Mouse (Mus musculus) B cell, adult (primary cell): ENCODE results near the gene Ndrg3. TPM values are rescaled to one million over a fixed set of nuclear protein-coding genes. Genes with fewer than 3 reads are reported as not detected.

ENCODE experiments used
- total RNA-seq: library from RNA; stranded (reverse); gene quantifications from 4 replicates; pipeline ENCODE4 v1.2.4, GENCODE M21; 2023; ENCODE audit not compliant: inconsistent age

The Ndrg3 gene
- 32.0 to 36.6 TPM (median 35.1 TPM) in 4 replicates for total RNA-seq

DNA sequence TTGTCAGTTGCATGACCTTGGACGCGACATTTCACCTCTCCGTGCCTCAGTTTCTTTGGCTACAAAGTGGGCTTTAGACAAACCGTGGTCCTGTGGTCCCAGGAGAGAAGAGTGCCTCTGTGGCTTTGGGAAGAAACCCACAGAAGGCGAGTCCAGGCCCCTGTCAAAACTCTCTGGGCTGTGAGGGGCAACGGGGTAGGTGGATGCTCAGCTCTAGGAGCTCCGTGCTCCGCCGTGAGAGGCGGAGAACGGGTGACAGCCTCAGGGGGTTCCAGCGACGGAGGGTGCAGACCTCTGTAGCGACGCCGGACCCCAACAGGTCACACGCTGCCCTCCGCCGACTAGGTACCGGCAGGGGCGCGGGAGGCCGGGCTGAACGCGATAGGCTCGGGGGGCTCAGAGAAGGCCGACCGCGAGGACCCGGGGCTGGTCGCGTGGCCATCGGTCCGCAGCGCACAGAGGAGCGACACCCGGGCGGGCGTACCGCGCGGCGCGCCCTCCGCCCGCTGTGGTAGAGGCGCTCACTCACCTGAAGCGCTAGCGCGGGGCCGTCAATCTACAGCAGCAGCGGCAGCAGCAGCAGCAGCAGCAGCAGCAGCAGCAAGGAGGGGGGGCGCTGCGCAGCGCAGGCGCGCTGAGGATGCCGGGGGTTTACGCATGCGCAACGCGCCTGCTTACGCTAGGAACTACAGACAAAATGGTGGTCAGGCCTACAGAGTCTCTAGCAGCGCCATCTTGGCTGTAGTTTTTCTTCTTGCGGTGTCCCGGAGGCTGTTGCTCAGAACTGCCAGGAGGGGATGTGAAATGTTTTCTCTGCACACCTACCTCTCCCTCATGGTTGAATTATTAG, at the start of gene Ndrg3:
TSS of gene Ndrg3 (minus strand) at position 587 of the 850 bp plus-strand sequence.

DNA sequence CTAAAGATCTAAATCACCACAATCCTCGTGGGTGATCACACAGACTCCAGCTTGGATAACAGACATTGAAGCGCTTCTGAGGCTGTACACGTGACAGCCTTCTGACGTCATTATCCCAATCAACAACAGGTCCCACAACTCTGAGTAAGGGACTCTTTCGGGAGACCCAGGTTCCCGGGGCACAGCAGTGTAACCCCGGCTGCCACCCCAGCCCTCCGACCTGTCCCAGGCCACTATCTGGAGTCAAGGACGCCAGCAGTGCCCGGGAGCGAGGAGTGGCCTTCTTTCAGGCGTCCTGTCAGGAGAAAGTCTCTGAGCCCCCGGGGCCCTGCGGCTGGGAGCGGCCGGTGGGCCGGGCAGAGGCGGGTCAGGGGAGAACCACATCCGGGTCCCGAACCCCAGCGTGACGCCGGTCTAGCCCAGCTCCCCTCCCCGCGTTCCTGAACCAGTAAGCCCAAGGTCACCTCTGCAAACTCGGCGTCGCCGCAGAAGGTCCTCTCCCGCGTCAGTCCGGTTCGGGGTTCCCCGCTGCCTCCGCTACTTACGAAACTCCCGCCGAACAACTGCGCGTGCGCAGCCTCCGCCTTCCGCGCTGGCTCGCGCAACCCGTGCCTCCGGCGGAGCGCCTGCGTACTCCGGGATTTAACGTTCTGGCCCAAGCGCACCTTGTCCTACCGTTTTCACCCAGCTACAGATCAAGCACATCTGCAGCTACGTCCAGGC, 14.8 kb upstream of the Ndrg3 start, which contains the start of gene Dsn1:
TSS of gene Dsn1 (minus strand) at position 644 of the 723 bp plus-strand sequence.

DNA sequence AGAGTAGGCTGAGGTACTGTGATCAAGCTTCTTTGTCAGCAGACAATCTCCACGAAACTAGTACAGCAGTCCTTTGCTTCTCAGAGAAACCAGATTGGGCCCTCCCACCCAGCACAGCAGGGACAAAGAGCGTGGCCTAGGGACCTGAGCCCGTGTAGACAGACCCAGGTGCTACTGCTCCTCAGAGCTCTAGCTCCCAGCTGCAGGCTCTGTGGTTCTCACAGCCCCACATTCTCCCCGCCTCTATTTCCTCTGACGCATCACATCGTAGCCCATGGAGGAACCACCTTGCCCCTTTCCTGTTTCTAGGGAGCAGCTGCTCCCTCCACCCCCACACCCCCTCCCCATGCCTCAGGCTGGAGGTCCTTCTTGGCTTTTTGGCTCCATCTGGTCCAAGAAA, 104.8 kb downstream of the Ndrg3 start, which contains the start of gene Sla2:
TSS of gene Sla2 (minus strand) at position 176 of the 400 bp plus-strand sequence.

Other genes starting within 250 kb of the Ndrg3 start
- gene Myl9, start 216.6 kb downstream of the Ndrg3 start, total RNA-seq: 0.94 to 2.8 TPM (median 1.4 TPM) in 4 replicates
- gene Tgif2, start 152.0 kb downstream of the Ndrg3 start, total RNA-seq: 116 to 125 TPM (median 123 TPM) in 4 replicates
- gene 4930518I15Rik, start 134.1 kb downstream of the Ndrg3 start, total RNA-seq: 2.3 to 4.3 TPM (median 4.0 TPM) in 4 replicates
- 54.6 to 58.5 TPM (median 57.2 TPM) in 4 replicates for gene Rab5if, start 128.9 kb downstream of the Ndrg3 start, total RNA-seq
- gene Sla2, start 104.9 kb downstream of the Ndrg3 start, total RNA-seq: 1.2 to 1.5 TPM (median 1.3 TPM) in 4 replicates
- gene Dsn1, start 15.1 kb upstream of the Ndrg3 start, total RNA-seq: 23.4 to 30.3 TPM (median 26.0 TPM) in 4 replicates
- gene Soga1, start 87.2 kb upstream of the Ndrg3 start, total RNA-seq: 0.26 to 0.81 TPM (median 0.65 TPM) in 4 replicates
- not detected in 4 replicates for gene Tldc2, start 95.0 kb upstream of the Ndrg3 start, total RNA-seq
- 476 to 530 TPM (median 508 TPM) in 4 replicates for gene Samhd1, start 143.2 kb upstream of the Ndrg3 start, total RNA-seq
- 16.1 to 21.2 TPM (median 18.4 TPM) in 4 replicates for gene Rbl1, start 212.5 kb upstream of the Ndrg3 start, total RNA-seq